ENCODE assay signal across 19 mouse cellular contexts in genomic region chr14:108867816-108868215, GRCm38 (mm10). TPM values are rescaled to one million over a fixed set of nuclear protein-coding genes. Genes with fewer than 3 reads are reported as not detected.
DNase-seq lines count a peak whose midpoint lies in the region; ATAC-seq and TF ChIP-seq lines count a peak whose summit lies in the region.
"Had no signal": no experiment of that assay in that cellular context is flagged by ENCODE, and none has a peak within 500 bp of the region (broad histone marks: within the 10 kb centered on the region; RNA-seq: fewer than 3 reads in every experiment).

No protein-coding gene starts in this region.

- H3K27me3 ChIP-seq in heart, adult 2 months (ENCODE audit: control insufficient read depth, insufficient read depth, low read length) = no peaks in the 10 kb centered on the region
- no peaks in the 10 kb centered on the region for H3K27me3 ChIP-seq in embryonic facial prominence, embryonic 14.5 days (replicated peaks; ENCODE audit: control insufficient read depth, insufficient read depth, low read length)
- H3K27me3 ChIP-seq: heart, embryonic 12.5 days; limb, embryonic 15.5 days; midbrain, embryonic 12.5 days had no signal

- H3K4me2 ChIP-seq in embryonic facial prominence, embryonic 14.5 days (ENCODE audit: low read depth, low read length) = no peak overlapping the region
- H3K4me2 ChIP-seq: heart, embryonic 12.5 days; limb, embryonic 15.5 days; midbrain, embryonic 12.5 days had no signal

- no peak overlapping the region for H3K9ac ChIP-seq in heart, adult 2 months (ENCODE audit: low read depth, low read length)
- H3K9ac ChIP-seq in embryonic facial prominence, embryonic 14.5 days (ENCODE audit: low read depth, low read length) = no peak overlapping the region
- H3K9ac ChIP-seq: heart, embryonic 12.5 days; limb, embryonic 15.5 days; midbrain, embryonic 12.5 days had no signal

- no peak overlapping the region for H3K4me3 ChIP-seq in heart, adult 2 months
- H3K4me3 ChIP-seq in embryonic facial prominence, embryonic 14.5 days (ENCODE audit: low read depth, low read length) = no peak overlapping the region
- H3K4me3 ChIP-seq: erythroblast, embryonic 14.5 days; heart, embryonic 12.5 days; limb, embryonic 15.5 days; midbrain, embryonic 12.5 days had no signal

- no peaks in the 10 kb centered on the region for H3K36me3 ChIP-seq in heart, adult 2 months (ENCODE audit: control insufficient read depth, insufficient read depth, low read length)
- H3K36me3 ChIP-seq in embryonic facial prominence, embryonic 14.5 days (ENCODE audit: control insufficient read depth, insufficient read depth, low read length) = no peaks in the 10 kb centered on the region
- H3K36me3 ChIP-seq: heart, embryonic 12.5 days; limb, embryonic 15.5 days; midbrain, embryonic 12.5 days had no signal

- intact Hi-C loops in heart, adult 2 months (cut with DNase I) = no loop called here

- ATAC-seq in embryonic facial prominence, embryonic 14.5 days (ENCODE audit: low read depth) = no peak
- ATAC-seq: forebrain, embryonic 16.5 days; hindbrain, postnatal 0 days had no signal

- DNase-seq in heart, adult 8-10 months (ENCODE audit: low spot score) = peak; percentile 1
- no peak for DNase-seq in heart, adult 2 months
- peak; percentile 15 for DNase-seq in 3T3-L1 (ENCODE audit: low read depth, low spot score)
- DNase-seq in adrenal gland, adult 18-20 months (ENCODE audit: low spot score in 2 of 2) = peak; percentile 12 to 23
- DNase-seq in embryonic facial prominence, embryonic 14.5 days (ENCODE audit: low spot score) = peak; percentile 35
- DNase-seq in spleen, postnatal 36 days (ENCODE audit: low spot score in 2 of 2) = no peak
- no peak for DNase-seq in kidney, adult 11 months
- DNase-seq: cerebellum, adult 9-11 months; kidney, adult 2 months; kidney, postnatal 36 days; thymus, postnatal 36 days had no signal

- no peaks in the 10 kb centered on the region for H3K4me1 ChIP-seq in heart, adult 2 months (ENCODE audit: control insufficient read depth, insufficient read depth, low read length)
- no peaks in the 10 kb centered on the region for H3K4me1 ChIP-seq in embryonic facial prominence, embryonic 14.5 days (ENCODE audit: control insufficient read depth, insufficient read depth, low read length)
- H3K4me1 ChIP-seq: heart, embryonic 12.5 days; limb, embryonic 15.5 days; midbrain, embryonic 12.5 days had no signal

- H3K79me2 ChIP-seq in heart, adult 2 months (replicated peaks; ENCODE audit: control insufficient read depth, insufficient read depth, low read length) = no peaks in the 10 kb centered on the region

- no peak overlapping the region for H3K27ac ChIP-seq in heart, adult 2 months
- H3K27ac ChIP-seq in embryonic facial prominence, embryonic 14.5 days (replicated peaks; ENCODE audit: low read depth, low read length) = no peak overlapping the region
- H3K27ac ChIP-seq: hindbrain, postnatal 0 days; limb, embryonic 15.5 days; macrophage; midbrain, embryonic 12.5 days had no signal

- no peaks in the 10 kb centered on the region for H3K9me3 ChIP-seq in embryonic facial prominence, embryonic 14.5 days (ENCODE audit: control insufficient read depth, low read length)
- H3K9me3 ChIP-seq: heart, embryonic 12.5 days; limb, embryonic 15.5 days; midbrain, embryonic 12.5 days had no signal

- TF ChIP-seq EP300 in heart, adult 2 months (IDR thresholded peaks at IDR 0.05; ENCODE audit: insufficient read depth, low read depth, low read length) = no peak

- no peak for TF ChIP-seq CTCF in heart, adult 2 months (IDR thresholded peaks at IDR 0.05)

- TF ChIP-seq POLR2A in heart, adult 2 months (IDR thresholded peaks at IDR 0.05; ENCODE audit: insufficient read depth, low read depth, low read length) = no peak

RNA-seq across cellular contexts. Expression of gene Slitrk1, which starts 46.1 kb away (rescaled TPM):
- under 1 TPM in 1 of 4 experiments, not detected in 3; 0.06 TPM for total RNA-seq in heart, adult 8-10 months (2022)
- not detected for total RNA-seq in heart, adult 2 months (2021)
- polyA plus RNA-seq in heart, adult 2 months (2012; rRNA removed) = not detected in 2 replicates
- 1 to 10 TPM in 1 of 2 experiments, under 1 TPM in 1; 0.99 to 1.3 TPM for total RNA-seq in adrenal gland, adult 18-20 months (2021)
- polyA plus RNA-seq in embryonic facial prominence, embryonic 14.5 days (2014; fragmentation: Nextera tagmentation; extraction: Ambion mirVana) = 2.8 and 4.6 TPM in 2 replicates
- total RNA-seq: hematopoietic stem cell, adult 5-6 weeks had no signal
- polyA plus RNA-seq: erythroblast, embryonic 14.5 days; macrophage had no signal

Comparison
In these comparisons a context has a peak if more than half of its experiments do, and no peak if none do; other contexts are left out.
1. DNase-seq: peak in heart, adult 8-10 months (single experiment), 3T3-L1 (single experiment), adrenal gland, adult 18-20 months (2 of 2) and embryonic facial prominence, embryonic 14.5 days (single experiment); none in heart, adult 2 months (0 of 2), spleen, postnatal 36 days (0 of 2) and kidney, adult 11 months (single experiment).